Mouse (Mus musculus) neutrophil, adult 59 days (primary cell): ENCODE measurements around the gene Olfr1028. TPM values are rescaled to one million over a fixed set of nuclear protein-coding genes. Genes with fewer than 3 reads are reported as not detected.

Experiments used
- total RNA-seq, 2 experiments: library from RNA; stranded (reverse); gene quantifications; 1 replicate in 1 of 2; 2 replicates in 1 of 2; pipeline ENCODE4 v1.2.4; 2023

Olfr1028 gene
- total RNA-seq, result not detected

DNA sequence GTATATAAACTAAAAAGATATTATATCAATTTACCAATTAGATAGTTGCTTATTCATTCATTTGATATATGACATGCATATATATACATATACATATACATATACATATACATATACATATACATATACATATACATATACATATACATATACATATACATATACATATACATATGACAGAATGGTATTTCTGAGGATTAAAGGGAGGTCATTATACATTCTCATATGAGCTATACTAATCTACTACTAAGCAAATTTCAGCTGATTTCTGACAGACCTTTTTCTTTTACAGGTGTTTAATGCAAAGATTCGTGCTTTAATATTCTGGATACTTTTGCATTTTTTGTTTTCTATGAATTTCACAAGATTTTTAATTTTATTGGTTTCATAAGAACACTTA lies at the start of gene Olfr1028:
Olfr1028 (plus strand) TSS at position 301 of the 400 bp plus-strand sequence.

DNA sequence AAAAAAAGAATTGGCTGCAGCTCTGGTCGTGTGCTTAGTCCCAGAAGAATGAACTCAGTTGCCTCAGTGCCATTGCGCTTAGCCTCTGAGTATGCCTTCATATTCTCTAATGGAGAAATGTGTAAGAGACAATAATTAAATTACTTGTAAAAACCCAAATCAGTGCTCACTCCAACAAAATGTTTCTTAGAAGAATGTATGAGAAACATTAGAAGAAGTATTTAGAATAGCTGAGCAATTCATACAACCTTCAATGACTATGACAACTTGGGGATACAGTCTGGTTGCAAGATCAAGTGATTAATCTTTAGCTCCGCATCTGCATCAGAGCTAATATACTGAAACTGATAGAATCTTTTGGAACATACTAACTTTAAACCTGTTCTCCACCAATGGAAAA lies 45.3 kb upstream of the Olfr1028 start, which contains the start of gene Olfr1024:
Olfr1024 (minus strand) TSS at position 101 of the 400 bp plus-strand sequence.

DNA sequence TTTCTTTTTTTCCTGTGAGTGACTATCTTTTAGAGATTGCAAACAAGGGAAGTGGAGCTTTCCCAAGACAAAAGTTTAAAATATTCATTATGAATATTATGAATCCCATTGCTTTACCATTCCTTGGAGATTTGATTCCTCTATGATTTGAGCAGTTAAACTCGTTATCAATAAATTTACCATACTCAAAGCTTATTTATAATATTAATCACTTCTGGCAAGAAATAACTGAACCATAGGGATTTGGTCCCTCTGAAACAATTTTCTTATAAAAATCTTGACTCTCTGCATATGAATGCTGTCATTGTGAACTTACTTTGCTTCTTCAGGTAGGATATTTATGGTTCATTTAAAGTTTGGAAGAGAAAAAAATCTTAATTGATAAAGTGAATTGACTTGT lies 35.3 kb upstream of the Olfr1028 start, which contains the start of gene Olfr1025-ps1:
Olfr1025-ps1 (plus strand) TSS at position 301 of the 400 bp plus-strand sequence.

DNA sequence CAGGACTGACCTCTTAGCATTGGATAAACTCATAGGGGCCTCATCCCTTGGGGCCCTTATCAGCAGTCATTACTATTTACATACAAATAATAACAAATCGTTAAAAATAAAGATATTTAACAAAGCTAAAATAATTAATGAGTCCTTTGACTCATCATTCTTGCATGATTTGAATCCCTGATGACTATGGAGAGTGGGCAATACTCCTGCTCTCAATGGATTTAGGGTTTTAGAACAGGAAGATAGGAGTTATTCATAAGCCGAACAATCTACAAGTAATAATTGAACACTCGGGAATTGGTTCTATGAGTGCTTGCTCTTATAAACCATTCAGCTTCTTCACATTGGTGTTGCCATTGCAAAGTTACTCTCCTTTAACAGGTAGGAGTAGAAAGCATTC lies 29.0 kb upstream of the Olfr1028 start, which contains the start of gene Olfr1026:
Olfr1026 (plus strand) TSS at position 301 of the 400 bp plus-strand sequence.

DNA sequence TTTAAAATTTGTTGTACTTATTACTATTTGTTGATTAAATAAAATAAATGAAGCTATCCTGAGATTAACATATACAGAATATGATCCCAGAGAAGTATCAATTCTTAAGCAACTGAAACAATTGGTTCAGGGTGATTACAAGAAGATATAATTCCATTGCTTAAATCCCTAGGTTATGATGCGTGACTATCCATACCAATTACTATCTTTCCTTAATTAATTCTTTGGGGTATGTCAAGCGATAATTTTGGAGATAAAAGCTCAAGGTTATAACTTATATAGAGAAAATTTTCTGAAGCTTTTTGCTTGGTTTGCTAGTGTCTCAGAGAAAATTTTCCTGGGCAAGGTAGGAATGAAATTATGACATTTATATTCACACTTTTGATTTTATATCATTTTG lies 23.4 kb downstream of the Olfr1028 start, which contains the start of gene Olfr1029:
Olfr1029 (plus strand) TSS at position 301 of the 400 bp plus-strand sequence.

DNA sequence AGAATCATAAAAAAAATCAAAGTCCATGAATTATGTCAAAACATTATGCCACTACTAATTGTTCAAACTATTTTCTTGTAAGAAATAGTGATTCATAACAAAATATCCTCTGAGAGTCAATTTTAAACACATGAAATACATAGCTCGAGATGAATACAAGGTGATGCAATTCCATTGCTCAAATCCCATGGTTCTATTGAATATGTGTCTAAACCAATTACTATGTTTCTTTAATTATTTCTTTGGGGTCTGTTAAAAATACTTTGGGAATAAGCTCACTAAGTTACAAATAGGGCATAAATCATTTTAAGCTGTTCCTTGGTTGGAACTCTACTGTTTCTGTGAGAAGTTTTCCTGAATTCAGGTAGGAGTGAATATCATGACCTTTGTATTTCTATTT lies 28.7 kb downstream of the Olfr1028 start, which contains the start of gene Olfr1030:
Olfr1030 (plus strand) TSS at position 301 of the 400 bp plus-strand sequence.

DNA sequence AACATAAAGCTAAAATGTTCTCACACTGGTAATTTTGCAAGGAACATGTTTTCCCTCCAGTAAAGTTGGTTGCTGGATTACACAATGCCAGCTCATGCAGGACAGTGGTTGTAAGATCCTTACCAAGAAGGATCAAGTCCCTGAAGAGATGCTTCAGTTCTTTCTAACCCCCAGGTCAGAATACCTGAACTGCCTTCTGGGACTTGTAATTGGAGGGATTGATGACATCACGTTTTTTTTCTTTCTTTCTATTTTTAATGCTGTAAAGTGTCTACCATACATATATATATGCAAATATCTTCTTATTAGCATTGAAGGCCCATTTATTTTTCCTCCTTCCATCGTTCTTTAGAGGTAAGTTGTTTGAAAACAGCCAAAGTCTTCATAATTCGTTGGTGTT lies 39.8 kb downstream of the Olfr1028 start, which contains the start of gene Olfr1031:
Olfr1031 (plus strand) TSS at position 301 of the 400 bp plus-strand sequence.

Other genes starting within 250 kb of the Olfr1028 start
- not detected for gene Olfr1009, start 235.0 kb upstream of the Olfr1028 start, total RNA-seq
- gene Olfr1012, start 187.7 kb upstream of the Olfr1028 start, total RNA-seq, result not detected
- not detected for gene Olfr1013, start 183.3 kb upstream of the Olfr1028 start, total RNA-seq
- gene Olfr1014, start 177.7 kb upstream of the Olfr1028 start, total RNA-seq, result not detected
- gene Olfr1015, start 168.4 kb upstream of the Olfr1028 start, total RNA-seq, result not detected
- not detected for gene Olfr1016, start 147.9 kb upstream of the Olfr1028 start, total RNA-seq
- not detected for gene Olfr1018, start 132.0 kb upstream of the Olfr1028 start, total RNA-seq
- not detected for gene Olfr1019, start 105.0 kb upstream of the Olfr1028 start, total RNA-seq
- not detected for gene Olfr1020, start 103.4 kb upstream of the Olfr1028 start, total RNA-seq
- gene Olfr1022, start 81.8 kb upstream of the Olfr1028 start, total RNA-seq, result not detected
- not detected for gene Olfr1023, start 64.8 kb upstream of the Olfr1028 start, total RNA-seq
- not detected for gene Olfr1024, start 45.4 kb upstream of the Olfr1028 start, total RNA-seq
- not detected for gene Olfr1025-ps1, start 35.2 kb upstream of the Olfr1028 start, total RNA-seq
- not detected for gene Olfr1026, start 28.9 kb upstream of the Olfr1028 start, total RNA-seq
- gene Olfr1029, start 23.5 kb downstream of the Olfr1028 start, total RNA-seq, result not detected
- not detected for gene Olfr1030, start 28.8 kb downstream of the Olfr1028 start, total RNA-seq
- not detected for gene Olfr1031, start 39.9 kb downstream of the Olfr1028 start, total RNA-seq
- not detected for gene Olfr1032, start 55.1 kb downstream of the Olfr1028 start, total RNA-seq
- not detected for gene Olfr1033, start 70.2 kb downstream of the Olfr1028 start, total RNA-seq
- not detected for gene Olfr1034, start 95.4 kb downstream of the Olfr1028 start, total RNA-seq
- gene Olfr1036, start 123.6 kb downstream of the Olfr1028 start, total RNA-seq, result not detected
- gene Olfr1037, start 136.9 kb downstream of the Olfr1028 start, total RNA-seq, result not detected
- gene Olfr1039, start 185.5 kb downstream of the Olfr1028 start, total RNA-seq, result not detected
- gene Olfr1040, start 196.3 kb downstream of the Olfr1028 start, total RNA-seq, result not detected
- not detected for gene Olfr1042, start 211.4 kb downstream of the Olfr1028 start, total RNA-seq
- gene Olfr1043, start 217.1 kb downstream of the Olfr1028 start, total RNA-seq, result not detected
- not detected for gene Olfr1044, start 227.4 kb downstream of the Olfr1028 start, total RNA-seq
- not detected for gene Olfr52, start 235.2 kb downstream of the Olfr1028 start, total RNA-seq